Mouse (Mus musculus): Measurements from ENCODE around the gene Hnrnph1.
"Not testable (repeated sequence)": the region's sequence is repeated elsewhere in the genome, so short reads cannot be mapped to it uniquely, and the experiment has no call there.

Hnrnph1 gene

GRCm38 (mm10) chr11:50376911-50377891, at the start of gene Hnrnph1:
Gene Hnrnph1 (plus strand): TSS chr11:50376990.
- peak; percentile 99 for DNase-seq

- no peak for DNase-seq
These were observed 48.6 kb upstream of the Hnrnph1 start for GRCm38 (mm10) chr11:50328075-50328625.

GRCm38 (mm10) chr11:50329378-50329777, 47.4 kb upstream of the Hnrnph1 start:
- DNase-seq = no peak

GRCm38 (mm10) chr11:50333181-50333580, 43.6 kb upstream of the Hnrnph1 start:
- no peak for DNase-seq

DNA sequence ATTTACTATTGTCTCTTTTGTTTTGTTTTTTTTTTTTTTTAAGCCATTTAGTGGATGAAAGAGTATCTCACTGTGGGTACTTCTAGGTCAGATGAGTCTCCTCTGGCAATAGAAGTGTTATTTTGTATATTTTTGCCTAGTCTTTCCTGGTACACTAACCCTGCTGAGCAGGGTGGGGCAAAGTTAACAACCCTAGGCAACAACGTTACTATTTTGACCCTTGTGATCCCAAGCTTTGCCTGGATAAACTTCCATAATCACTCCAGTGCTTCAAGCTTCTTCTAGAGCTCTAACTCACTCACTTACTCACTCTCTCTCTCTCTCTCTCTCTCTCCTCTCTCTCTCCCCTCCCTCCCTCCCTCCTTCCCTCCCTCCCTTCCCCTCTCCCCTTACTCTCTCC, 40.7 kb upstream of the Hnrnph1 start:
- no peak for DNase-seq

DNA sequence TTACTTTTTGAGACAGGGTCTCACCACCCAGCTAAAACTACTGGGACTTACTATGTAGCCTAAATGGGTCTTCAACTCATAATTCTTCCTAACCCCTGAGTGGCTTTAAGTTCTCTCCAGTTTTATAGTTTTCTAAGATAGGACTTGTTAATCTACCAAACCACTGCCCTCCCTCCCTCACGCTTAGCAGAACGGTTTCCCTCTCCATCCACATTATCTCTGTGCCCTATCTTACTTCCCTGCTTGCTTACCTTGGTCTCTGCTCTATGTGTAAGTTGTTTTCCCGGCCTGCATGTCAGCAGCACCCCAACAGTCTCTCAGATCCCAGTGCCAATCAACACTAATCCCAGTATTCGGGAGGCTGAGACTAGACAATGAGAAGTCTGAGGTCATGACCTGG, 39.9 kb upstream of the Hnrnph1 start:
- no peak for DNase-seq

DNA sequence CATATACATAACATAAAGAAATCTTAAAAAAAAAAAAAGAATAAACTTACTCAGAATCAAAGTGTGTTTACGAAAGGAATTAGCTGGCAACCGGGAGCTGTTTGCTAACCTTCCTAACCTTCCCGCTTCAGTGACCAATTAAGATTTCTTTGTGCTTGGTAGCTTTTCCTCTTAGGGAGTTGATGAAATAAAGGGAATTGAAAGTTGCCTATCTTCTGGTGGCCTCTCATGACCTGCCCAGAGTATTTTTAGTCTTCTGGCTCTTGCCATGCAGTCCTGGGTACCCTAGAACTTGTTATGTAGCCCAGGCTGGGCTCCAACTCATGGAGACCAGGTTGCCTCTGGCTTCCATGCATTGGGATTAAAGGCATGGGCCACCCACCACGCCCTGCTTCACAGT, 31.3 kb upstream of the Hnrnph1 start:
- no peak for DNase-seq

DNA sequence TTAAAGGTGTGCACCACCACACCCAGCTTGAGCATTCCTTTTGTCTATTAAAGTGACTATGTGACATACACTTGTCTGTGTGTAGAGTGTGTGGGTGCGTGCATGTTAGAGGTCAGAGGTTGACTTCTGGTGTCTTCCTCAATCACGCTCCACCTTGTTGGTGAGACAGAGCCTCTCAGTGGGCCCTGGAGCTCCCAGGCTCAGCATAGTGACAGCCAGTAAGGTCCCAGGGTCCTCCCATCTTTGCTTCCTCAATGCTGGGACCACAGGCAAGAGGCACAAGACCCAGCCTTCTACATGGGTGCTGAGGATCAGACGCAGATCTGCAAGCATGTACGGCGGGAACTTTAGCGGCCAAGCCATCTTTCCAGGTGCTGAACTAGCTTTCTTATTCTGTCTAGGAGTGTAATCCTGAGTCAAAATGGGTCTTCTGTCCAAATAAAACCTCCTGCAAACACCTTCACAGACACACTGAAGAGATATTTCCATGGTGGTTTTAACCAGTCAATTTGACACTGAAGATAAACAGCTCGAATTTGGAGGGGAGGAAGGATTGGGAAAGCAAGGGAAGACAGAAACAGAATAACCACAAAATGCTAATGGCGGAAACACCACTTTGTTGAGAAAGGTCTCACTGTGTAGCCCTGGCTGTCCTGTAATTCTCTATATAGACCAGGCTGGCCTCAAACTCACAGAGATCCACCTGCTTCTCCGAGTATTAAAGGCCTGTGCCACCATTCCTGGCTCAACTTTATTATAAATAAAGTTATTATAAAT, 30.3 kb upstream of the Hnrnph1 start:
- no peak for DNase-seq

DNA sequence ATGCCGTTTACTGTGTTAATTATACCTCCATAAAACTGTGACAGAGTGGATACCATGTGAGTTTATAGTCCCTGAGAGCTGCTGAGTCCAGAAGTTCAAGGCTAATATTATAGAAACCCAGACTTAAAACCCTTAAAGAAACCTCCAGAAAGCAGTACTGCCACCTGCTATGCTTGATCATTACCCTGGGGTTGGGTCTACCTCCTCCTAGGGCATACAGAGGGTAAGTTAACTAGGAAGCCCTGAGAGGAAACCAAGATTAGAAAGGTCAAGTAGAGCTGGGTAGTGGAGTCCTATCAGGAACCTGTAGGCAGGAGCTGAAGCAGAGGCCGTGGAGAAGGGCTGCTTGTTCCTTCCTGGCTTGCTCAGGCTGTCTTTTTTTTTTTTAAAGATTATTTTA, 24.6 kb upstream of the Hnrnph1 start:
- no peak for DNase-seq

DNA sequence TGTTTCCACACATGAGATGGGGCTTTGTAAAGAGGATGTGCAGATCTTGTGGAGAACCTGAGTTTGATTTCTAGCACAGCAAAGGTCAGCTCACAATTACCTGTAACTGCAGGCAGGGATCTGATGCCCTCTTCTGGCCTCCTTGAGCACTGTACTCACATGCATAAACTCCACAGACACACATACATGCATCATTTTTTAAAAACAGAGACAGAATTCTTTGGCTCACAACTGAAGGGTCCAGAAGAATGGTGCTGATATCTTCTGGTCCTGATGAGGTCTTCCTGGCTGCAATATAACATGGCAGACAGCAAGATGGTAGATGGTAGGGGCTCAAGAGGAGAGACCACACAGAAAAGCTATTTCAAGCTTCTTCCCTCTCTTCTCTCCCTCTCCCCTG, 22.6 kb upstream of the Hnrnph1 start, which contains the start of gene Cby3:
Gene Cby3 (plus strand): TSS at position 301 of the 400 bp plus-strand sequence.
- no peak for DNase-seq

DNA sequence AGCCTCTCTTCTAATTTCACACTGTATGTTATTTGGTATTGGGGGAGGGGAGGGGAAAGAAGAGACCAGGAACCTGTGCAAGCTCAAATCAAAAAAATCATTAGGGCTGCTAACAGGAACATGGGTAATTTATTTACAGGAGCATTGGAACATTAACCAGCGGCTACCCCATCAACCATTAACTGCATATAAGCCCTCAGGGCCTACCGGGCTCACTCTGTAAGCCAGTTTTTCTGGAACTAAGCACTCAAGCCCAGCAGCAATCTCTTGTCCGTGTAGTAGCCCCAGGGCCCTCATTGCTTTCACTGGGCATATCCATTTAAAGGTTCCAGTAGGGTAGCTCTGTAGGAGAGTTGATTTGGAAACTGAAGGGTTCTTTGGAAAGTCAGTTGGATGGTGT, 21.9 kb upstream of the Hnrnph1 start:
- no peak for DNase-seq

- DNase-seq = no peak
These were observed 21.4 kb upstream of the Hnrnph1 start for GRCm38 (mm10) chr11:50355395-50355794.

DNA sequence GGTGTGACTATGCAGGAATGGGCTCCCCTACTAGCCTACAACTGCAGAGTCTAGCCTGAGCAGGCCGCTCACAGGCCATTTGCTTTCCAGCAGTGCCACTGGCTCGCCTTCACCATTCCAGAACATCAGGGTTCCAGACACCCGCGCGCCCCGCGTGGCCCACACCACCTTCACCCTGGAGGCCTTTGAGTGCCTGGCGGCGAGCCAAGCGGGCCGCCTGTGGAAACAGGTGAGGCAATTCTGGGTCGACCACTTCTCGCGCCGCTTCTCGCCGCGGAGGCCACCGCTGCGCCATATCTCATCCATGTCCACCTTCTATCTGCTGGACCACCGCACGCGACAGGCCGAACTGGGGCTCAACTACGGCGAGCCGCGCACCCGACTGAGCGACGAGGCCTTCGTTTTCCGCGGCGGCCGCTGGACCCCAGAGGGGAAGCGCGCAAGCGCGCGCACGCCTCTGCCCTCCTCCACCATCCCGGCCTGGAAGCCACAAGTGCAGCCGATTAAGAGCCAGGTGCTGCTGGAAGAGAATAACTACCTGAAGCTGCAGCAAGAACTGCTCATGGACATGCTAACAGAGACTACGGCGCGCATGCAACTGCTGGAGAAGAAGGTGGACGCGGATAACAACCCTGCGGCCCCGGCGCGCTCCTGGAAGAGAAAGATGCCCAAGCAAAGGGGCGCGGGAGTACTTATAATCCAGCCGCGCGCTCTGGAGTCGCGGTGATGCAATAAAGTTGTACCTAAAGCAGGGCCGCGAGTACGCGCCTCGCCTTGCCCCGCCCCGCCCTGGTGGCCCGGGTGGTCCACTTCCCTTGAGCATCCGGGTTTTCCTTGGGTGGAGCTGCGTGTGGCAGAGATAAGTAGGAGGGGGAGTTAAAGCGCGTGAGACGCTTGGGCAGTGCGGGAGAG, 17.6 kb upstream of the Hnrnph1 start:
- DNase-seq = peak; percentile 57

GRCm38 (mm10) chr11:50361282-50361681, 15.5 kb upstream of the Hnrnph1 start:
- DNase-seq = not testable (repeated sequence)

DNA sequence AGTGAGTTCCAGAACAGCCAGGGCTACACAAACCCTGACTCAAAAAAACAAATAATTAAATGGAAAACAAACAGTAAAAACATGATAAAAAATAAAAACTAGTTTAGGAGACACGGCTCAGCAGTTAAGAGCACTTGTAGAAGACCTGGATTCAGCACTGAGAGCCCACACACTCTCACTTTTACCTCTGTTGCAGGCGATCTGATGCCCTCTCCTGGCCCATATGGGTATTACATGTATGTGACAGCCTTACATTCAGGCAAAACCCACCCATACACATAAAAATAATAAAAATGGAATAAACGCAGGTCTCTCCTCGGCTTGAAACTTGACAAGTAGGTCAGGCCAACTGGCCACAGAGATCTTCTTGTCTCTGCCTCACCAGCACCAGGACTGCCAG, 12.2 kb upstream of the Hnrnph1 start:
- DNase-seq = peak; percentile 66

DNA sequence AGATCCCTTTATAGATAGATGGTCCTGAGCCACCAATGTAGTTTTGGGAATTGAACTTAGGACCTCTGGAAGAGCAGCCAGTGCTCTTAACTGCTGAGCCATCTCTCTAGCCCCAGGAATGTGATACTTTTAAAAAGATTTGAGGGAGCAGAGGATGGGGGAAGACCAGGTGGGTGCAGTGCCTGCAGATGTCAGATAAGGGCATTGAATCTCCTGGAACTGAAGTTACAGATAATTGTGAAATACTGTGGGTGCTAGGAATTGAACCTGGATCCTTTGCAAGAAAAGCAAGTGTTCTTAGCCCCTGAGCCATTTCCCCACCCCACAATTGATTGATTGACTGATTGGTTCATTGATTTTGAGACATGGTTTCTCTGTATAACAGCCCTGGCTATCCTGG, 11.5 kb upstream of the Hnrnph1 start:
- DNase-seq = no peak

GRCm38 (mm10) chr11:50367531-50367930, 9.3 kb upstream of the Hnrnph1 start:
- DNase-seq = peak; percentile 15

DNA sequence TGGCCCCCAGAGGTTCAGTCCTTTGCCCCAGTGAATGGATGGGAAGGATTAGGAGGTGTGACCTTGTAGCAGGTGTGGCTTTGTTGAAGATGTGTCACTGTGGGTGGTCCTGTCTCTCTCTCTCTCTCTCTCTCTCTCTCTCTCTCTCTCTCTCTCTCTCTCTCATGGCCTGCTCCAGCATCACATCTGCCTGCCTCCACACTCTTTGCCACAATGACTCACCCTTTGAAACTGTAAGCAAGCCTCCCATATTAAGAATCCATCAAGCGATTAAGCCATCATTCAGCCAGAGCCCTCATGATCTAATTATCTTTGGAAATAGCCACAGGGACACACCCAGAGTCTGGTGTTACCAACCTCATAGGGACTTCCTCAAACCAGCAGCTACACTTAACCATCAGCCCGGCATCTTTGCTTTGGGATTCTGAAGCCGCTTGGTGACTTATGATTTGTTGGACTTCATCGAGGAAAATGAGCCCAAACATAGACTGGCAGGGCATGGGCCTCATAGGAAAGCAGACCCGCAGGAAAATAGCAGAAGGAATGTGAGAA, 7.4 kb upstream of the Hnrnph1 start:
- no peak for DNase-seq

GRCm38 (mm10) chr11:50370969-50371368, 5.8 kb upstream of the Hnrnph1 start:
- no peak for DNase-seq

- DNase-seq = peak; percentile 68
These were observed 5.4 kb upstream of the Hnrnph1 start for GRCm38 (mm10) chr11:50371399-50371841.

DNA sequence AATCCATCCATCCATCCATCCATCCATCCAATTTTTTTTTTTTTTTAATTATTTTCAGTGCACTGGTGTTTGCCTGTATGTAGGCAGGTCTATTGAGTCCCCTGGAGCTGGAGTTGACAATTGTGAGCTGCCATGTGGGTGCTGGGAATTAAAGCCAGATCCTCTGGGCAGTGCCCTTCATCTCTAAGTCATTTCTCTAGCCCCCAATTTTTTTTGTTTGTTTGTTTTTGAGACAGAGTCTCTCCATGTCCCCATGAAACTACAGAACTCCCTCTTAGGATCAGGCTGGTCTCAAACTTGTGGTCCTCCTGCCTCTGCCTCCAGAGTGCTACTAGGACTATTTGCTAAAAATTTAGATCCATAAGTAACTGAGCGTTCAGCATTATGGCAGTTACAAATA, 4.9 kb upstream of the Hnrnph1 start:
- DNase-seq = no peak

DNA sequence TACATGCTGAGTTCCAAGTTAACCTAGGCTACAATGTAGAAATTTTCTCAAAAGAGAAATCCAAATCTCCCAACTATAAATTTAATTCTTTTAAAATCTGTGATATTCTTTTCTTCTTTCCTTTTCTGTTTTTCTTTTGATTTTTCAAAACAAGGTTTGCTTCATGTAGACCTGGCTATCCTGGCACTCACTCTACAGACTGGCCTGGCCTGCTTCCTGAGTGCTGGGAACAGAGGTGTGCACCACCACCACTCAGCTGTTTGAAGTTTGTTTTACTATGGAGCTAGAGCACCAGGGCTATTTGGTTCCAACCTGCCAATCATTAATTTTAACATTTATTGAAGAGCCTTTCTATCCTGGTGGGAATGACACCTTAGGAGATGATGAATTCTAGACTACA, 3.7 kb upstream of the Hnrnph1 start:
- DNase-seq = no peak

All from cerebellum, adult 11-12 months (tissue).